Mouse (Mus musculus): ENCODE results near the gene Tmem86b. TPM values are rescaled to one million over a fixed set of nuclear protein-coding genes. Genes with fewer than 3 reads are reported as not detected.

Gene Tmem86b
- total and polyA plus RNA-seq, 3 experiments, result 4.3 to 10.6 (median 5.9) TPM

DNA sequence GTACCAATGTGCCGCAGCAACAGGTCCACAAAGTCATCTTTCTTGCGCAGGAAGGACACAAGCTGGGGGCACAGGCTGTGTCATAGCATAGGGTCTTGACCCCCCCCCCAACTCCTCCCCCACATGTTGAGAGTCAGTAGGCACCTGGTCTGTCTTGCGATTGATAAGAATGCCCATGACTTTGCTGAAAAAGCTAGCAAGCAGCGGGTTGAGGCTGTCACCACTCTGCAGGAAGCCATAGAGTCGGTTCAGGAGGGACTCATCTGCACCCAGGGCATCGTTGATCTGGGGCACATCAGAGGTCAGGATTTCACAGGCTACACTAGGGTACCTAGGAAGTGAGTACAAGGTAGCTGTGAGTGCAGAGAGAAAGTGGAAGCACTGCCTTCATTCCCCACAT is 12.0 kb upstream of the Tmem86b start:
- Histone ChIP-seq H3K79me2 (replicated peaks; ENCODE audit: control insufficient read depth, extremely low read depth, insufficient read depth, poor library complexity, severe bottlenecking) (peaks cover 24% of the 10 kb centered on the region), H3K4me1 (ENCODE audit: control insufficient read depth in 1 of 2, insufficient read depth in 2 of 2) (peaks cover 3 to 18% of the 10 kb centered on the region in 2 experiments; a peak in 3 of 4 replicates), H3K36me3 (replicated peaks in 1 of 2; ENCODE audit: control insufficient read depth in 1 of 2, insufficient read depth in 1 of 2, low read length in 1 of 2) (peaks cover 77 to 94% of the 10 kb centered on the region in 2 experiments), H3K9me3 (replicated peaks; ENCODE audit: low read length) (no peaks in the 10 kb centered on the region), H3K4me2 (ENCODE audit: insufficient read depth, low read depth, poor library complexity, severe bottlenecking) (no peak overlapping the region), H3K27me3 (replicated peaks) (no peaks in the 10 kb centered on the region), H3K27ac (ENCODE audit: insufficient read depth, low read depth) (no peak overlapping the region), H3K4me3 (replicated peaks in 1 of 3; ENCODE audit: low read depth in 2 of 3, low read length in 2 of 3, poor library complexity in 1 of 3) (no peak overlapping the region), H3K9ac (ENCODE audit: insufficient read depth, low read depth) (no peak overlapping the region)
- dilution Hi-C loops (cut with MboI; ENCODE audit: extremely low pct_ligation_motif_present, extremely low pct_unique_long_range_greater_than_20kb, low sequenced_read_pairs), result no loop called here
- no peak for DNase-seq (ENCODE audit: extremely low read depth)
- in situ Hi-C loops (cut with MboI; ENCODE audit: low pct_ligation_motif_present, low pct_unique_long_range_greater_than_20kb, low sequenced_read_pairs), result no loop called here
- TF ChIP-seq BHLHE40 (IDR thresholded peaks at IDR 0.05; ENCODE audit: low read depth, low read length) (no peak), TCF12 (IDR thresholded peaks at IDR 0.05; ENCODE audit: low read depth, low read length) (no peak), EP300 (IDR thresholded peaks at IDR 0.05; ENCODE audit: low read length) (no peak), ZKSCAN1 (IDR thresholded peaks at IDR 0.05; ENCODE audit: borderline replicate concordance, low read depth, low read length) (no peak), NRF1 (IDR thresholded peaks at IDR 0.05; ENCODE audit: low read depth, low read length) (no peak), CHD2 (IDR thresholded peaks at IDR 0.05; ENCODE audit: low read length) (no peak), RAD21 (IDR thresholded peaks at IDR 0.05; ENCODE audit: low read depth, low read length) (no peak), MAFK (IDR thresholded peaks at IDR 0.05; ENCODE audit: insufficient replicate concordance, low read length) (no peak), ZMIZ1 (IDR thresholded peaks at IDR 0.05; ENCODE audit: low read depth, low read length) (no peak), MXI1 (IDR thresholded peaks at IDR 0.05; ENCODE audit: low read depth, low read length) (no peak), JUND (conservative IDR thresholded peaks at IDR 0.05; ENCODE audit: low read depth, low read length) (no peak), PAX5 (IDR thresholded peaks at IDR 0.05; ENCODE audit: low read length) (no peak), MEF2A (IDR thresholded peaks at IDR 0.05; ENCODE audit: borderline replicate concordance, low read depth, low read length) (no peak), POLR2AphosphoS2 (IDR thresholded peaks at IDR 0.05; ENCODE audit: low read depth, low read length) (no peak), USF1 (IDR thresholded peaks at IDR 0.05; ENCODE audit: low read depth, low read length) (no peak), UBTF (IDR thresholded peaks at IDR 0.05; ENCODE audit: low read depth, low read length) (no peak), CHD1 (IDR thresholded peaks at IDR 0.05; ENCODE audit: low read depth, low read length) (no peak), CTCF (conservative IDR thresholded peaks at IDR 0.05 in 1 of 2, IDR thresholded peaks at IDR 0.05 in 1 of 2; ENCODE audit: low read depth in 2 of 2, low read length in 2 of 2) (no peak), JUN (IDR thresholded peaks at IDR 0.05; ENCODE audit: insufficient read depth, low read depth, low read length) (no peak)

- no peak overlapping the region for H3K4me3 ChIP-seq (replicated peaks in 1 of 3; ENCODE audit: low read depth in 2 of 3, low read length in 2 of 3, poor library complexity in 1 of 3)
- no peak overlapping the region for H3K9ac ChIP-seq (ENCODE audit: insufficient read depth, low read depth)
- in situ Hi-C loops (cut with MboI; ENCODE audit: low pct_ligation_motif_present, low pct_unique_long_range_greater_than_20kb, low sequenced_read_pairs), result no loop called here
- H3K79me2 ChIP-seq (replicated peaks; ENCODE audit: control insufficient read depth, extremely low read depth, insufficient read depth, poor library complexity, severe bottlenecking), result peaks cover 13% of the 10 kb centered on the region; the same call in 1 of the 2 replicates
- no peak for DNase-seq (ENCODE audit: extremely low read depth)
- no peaks in the 10 kb centered on the region for H3K27me3 ChIP-seq (replicated peaks)
- H3K9me3 ChIP-seq (replicated peaks; ENCODE audit: low read length), result no peaks in the 10 kb centered on the region
- no peak overlapping the region for H3K27ac ChIP-seq (ENCODE audit: insufficient read depth, low read depth)
- dilution Hi-C loops (cut with MboI; ENCODE audit: extremely low pct_ligation_motif_present, extremely low pct_unique_long_range_greater_than_20kb, low sequenced_read_pairs), result no loop called here
- peaks cover 83 to 90% of the 10 kb centered on the region in 2 experiments for H3K36me3 ChIP-seq (replicated peaks in 1 of 2; ENCODE audit: control insufficient read depth in 1 of 2, insufficient read depth in 1 of 2, low read length in 1 of 2)
- no peak for TF ChIP-seq SMC3 (IDR thresholded peaks at IDR 0.05; ENCODE audit: low read depth, low read length)
- no peak for TF ChIP-seq POLR2AphosphoS2 (IDR thresholded peaks at IDR 0.05; ENCODE audit: low read depth, low read length)
- TF ChIP-seq ELF1 (IDR thresholded peaks at IDR 0.05; ENCODE audit: low read depth, low read length), result no peak
- no peak for TF ChIP-seq ZC3H11A (IDR thresholded peaks at IDR 0.05; ENCODE audit: low read depth, low read length)
- no peak for TF ChIP-seq IRF4 (IDR thresholded peaks at IDR 0.05; ENCODE audit: low read depth, low read length)
- TF ChIP-seq JUN (IDR thresholded peaks at IDR 0.05; ENCODE audit: insufficient read depth, low read depth, low read length), result no peak
- TF ChIP-seq ZMIZ1 (IDR thresholded peaks at IDR 0.05; ENCODE audit: low read depth, low read length), result no peak
- no peak for TF ChIP-seq CHD2 (IDR thresholded peaks at IDR 0.05; ENCODE audit: low read length)
- no peak for TF ChIP-seq MAZ (IDR thresholded peaks at IDR 0.05; ENCODE audit: low read depth, low read length)
- peaks cover 0 to 5% of the 10 kb centered on the region in 2 experiments; a peak in 2 of 4 replicates for H3K4me1 ChIP-seq (ENCODE audit: control insufficient read depth in 1 of 2, insufficient read depth in 2 of 2)
- H3K4me2 ChIP-seq (ENCODE audit: insufficient read depth, low read depth, poor library complexity, severe bottlenecking), result no peak overlapping the region
These were observed 10.7 kb upstream of the Tmem86b start for GRCm38 (mm10) chr7:4641956-4642355.

All from CH12.LX (cell line).